Mouse (Mus musculus) CD4-positive naive resting alpha-beta T cell, adult 57 days (primary cell): ENCODE results near the gene Odf3b. TPM values are rescaled to one million over a fixed set of nuclear protein-coding genes. Genes with fewer than 3 reads are reported as not detected.

Source experiments
- total RNA-seq: library from RNA; stranded (reverse); gene quantifications from one replicate; pipeline ENCODE4 v1.2.4, GENCODE M21; 2023

The Odf3b gene
- total RNA-seq: 1.7 TPM

DNA sequence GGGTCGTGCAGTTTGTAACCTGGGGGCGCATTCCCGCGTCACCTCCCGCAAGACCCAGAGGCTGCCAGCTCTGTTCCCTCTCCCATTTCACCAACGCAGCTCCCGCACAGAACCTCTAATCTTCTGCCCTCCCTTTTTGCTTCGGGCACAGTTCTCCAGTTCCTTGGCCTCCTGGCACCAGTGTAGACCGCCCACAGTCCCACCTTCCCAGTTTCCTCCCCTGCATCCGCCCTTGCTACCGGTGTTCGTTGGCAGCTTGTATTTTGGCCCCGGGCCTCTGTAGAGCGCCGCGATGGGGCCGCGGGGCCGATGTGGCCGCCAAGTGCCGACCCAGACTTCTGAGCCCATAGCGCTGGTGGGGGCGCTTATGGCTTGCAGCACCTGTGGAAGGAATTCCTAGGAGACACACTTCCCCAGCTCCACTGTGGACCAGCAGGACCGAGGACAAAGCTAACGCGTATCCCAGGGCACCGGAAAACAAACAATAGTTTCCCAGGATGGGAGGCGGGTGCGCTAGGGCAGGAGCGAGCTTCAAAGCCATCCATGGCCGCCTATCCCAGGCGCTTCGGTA is at the start of gene Odf3b:
Odf3b (minus strand) TSS at position 452 of the 571 bp plus-strand sequence.

DNA sequence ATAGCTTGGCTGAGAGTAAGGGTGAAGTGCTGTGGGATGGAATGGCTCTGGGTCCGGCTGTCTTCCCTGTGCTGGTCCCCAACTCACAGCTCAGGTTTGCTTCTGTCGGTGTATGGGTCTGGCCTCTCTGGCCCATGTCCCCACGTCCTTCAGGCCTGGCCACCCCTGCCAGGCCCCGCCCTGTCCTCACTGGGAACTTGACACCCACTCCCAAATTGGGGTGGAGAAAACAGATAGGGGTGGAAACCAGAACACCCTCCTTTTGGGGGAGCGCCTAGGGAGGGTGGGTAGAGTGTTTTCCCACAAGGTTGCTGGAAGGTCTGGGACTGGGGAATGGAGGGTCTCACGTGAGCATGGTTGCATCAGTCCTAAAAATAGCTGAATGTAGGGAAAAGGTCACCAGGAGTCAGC is 46.6 kb upstream of the Odf3b start, which contains the start of gene Cpt1b:
Cpt1b (minus strand) TSS at position 153 of the 411 bp plus-strand sequence.

DNA sequence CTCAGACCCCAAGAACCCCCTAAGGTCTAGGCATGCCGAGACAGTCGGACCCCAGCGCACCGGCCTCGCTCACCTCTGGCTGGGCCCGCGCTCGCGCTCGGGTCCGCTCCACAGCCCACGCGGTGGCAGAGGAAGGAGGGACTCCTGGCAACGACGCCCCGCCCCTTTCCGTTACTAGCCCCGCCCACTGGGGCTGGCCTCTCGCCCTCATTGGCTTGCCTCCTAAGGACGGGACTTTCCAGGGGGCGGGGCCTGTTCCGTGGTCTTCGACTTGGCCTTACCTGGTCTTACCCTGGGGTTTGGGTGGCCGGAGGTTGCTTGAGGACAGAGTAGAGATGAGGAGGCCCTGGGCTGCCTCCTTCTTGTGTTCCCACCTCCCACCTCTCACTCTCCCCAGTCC is 31.0 kb upstream of the Odf3b start, which contains the start of gene Syce3:
Syce3 (minus strand) TSS at position 386 of the 400 bp plus-strand sequence.

DNA sequence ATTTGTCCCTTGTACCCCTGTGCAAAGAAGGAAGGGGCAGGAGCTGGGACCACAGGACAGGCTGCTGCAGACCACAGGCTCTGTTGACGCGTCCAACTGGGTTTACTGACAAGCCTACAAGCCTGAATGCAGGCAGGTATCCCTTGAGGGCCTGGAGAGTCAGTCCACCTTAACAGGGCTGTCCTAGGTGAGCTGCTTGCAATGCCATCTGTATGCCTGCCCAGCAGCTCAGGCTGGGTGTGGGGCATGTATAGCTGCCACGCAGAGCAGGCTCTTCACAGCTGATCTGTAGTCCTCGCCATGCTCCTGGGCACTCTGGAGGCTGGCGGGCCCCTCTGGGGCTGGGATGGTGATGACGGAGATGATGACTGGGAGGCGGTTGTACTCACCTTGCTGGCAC is 5.5 kb upstream of the Odf3b start, which contains the start of gene Klhdc7b:
Klhdc7b (plus strand) TSS at position 301 of the 400 bp plus-strand sequence.

DNA sequence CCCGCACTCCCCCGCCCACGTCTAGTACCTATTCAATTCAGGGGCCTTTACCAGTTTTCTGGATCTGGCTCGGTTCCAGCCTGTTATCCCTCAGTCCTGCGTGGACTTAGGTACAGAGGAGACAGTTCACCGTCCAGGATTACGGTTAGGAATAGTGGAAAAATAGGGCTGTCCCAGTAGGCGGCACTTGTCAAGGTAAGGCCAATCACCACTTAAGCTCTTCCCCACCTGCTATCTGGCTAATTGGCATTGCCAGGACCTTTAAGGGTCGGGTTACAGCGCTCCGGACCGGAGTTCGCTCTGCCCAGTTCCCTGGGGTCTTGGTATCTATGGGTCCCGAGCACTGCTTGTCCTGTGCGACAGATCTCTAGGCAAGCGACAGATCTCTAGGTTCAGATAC is 2.1 kb downstream of the Odf3b start, which contains the start of gene Tymp:
Tymp (minus strand) TSS at position 83 of the 400 bp plus-strand sequence.

DNA sequence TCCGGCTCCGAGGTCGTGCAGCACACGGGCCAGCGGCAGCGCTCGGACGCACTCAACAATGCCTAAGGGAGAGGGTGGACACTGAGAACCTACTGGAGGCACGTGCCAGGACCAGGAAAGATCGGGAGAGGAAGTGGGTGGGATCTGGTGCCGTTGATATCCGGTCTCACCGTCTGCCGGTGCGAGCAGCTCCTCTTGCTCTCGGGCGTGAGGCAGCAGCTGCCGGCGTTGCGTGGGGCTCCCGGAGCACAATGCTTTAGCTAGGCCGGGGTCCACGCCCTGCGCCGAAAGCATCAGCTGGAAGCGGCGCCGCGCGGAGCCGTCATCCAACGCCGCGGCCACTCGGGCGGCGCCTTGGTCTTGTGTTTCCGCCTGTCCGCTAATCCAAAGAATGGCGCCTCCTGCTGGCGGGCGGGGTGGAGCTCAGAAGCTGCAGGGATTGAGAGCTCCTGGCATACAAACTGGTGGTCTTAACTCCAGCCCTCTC is 5.3 kb downstream of the Odf3b start, which contains the start of gene Sco2:
Sco2 (minus strand) TSS at position 85 of the 487 bp plus-strand sequence.

DNA sequence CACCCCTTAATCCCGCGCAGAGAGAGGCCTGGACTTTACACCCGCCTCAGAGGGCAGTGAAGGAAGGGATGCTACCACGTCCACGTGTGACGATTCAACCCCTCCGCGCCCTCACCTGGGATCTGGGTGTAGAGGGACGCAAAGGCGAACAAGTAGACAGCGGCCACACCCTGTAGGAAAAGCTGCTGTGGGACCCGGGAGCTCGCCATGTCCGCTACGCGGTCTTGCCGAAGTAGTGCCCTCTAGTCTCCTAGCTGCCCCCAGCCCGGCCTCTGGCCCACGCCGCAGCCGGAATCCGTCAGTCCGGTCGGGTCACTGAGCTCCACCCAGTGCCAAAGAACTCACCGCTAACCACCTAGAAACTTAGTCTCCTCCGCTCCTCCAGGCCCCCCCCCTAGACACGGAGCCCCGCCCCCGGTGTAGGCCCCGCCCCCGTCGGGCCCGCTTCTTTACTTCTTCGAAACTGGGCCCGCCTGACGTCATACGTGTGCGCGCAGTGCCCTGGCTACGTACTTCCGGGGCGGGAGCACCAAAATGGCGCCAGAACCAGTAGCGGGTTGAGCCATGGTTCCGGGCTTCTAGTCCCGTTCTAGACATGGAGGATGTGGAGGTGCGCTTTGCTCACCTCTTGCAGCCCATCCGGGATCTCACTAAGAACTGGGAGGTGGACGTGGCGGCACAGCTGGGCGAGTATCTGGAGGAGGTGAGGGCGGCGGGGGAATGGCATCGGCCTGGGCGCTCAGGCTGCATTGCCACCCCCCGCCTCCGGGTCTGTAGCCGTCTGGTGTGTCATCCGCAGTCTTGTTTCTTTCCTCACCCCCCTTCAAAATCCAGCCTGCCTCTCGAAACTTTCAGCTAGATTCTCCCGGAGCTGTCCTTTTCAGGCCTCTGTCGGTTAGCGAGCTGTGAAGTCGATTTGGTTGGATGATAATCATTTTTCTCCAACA is 23.6 kb downstream of the Odf3b start, which contains the start of the genes Lmf2 and Ncaph2:
Lmf2 (minus strand) TSS at position 419 of the 947 bp plus-strand sequence.
Ncaph2 (plus strand) TSS at position 479 of the 947 bp plus-strand sequence.

DNA sequence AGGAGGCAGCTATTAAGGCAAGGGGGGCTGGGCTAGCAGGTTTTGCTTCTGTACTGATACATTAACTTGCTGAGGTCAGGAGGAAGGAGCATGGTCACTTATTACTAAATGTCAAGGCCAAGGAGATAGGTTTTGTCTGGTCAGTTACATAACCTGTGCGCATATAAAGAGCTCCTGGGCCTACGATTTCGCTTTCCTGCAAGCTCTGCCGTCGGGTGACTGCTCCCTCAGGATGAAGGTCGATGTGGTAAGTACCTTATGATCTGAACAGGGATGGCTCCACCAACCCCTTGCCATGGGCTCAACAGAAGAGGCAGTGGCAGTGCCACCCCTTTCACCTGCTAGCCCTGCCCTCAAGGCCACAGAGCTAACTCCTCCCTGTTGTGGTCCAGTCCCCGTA is 44.8 kb downstream of the Odf3b start, which contains the start of gene Miox:
Miox (plus strand) TSS at position 128 of the 400 bp plus-strand sequence.

Other genes with a start within 250 kb of the Odf3b start
- 3.4 TPM for gene Mapk12, start 238.6 kb downstream of the Odf3b start, total RNA-seq
- gene Mapk11, start 229.7 kb downstream of the Odf3b start, total RNA-seq: 29.8 TPM
- 2.9 TPM for gene Plxnb2, start 198.5 kb downstream of the Odf3b start, total RNA-seq
- gene Dennd6b, start 182.8 kb downstream of the Odf3b start, total RNA-seq: 24.3 TPM
- gene Ppp6r2, start 167.7 kb downstream of the Odf3b start, total RNA-seq: 42.9 TPM
- 416 TPM for gene Sbf1, start 64.0 kb downstream of the Odf3b start, total RNA-seq
- not detected for gene Adm2, start 56.6 kb downstream of the Odf3b start, total RNA-seq
- not detected for gene Miox, start 44.9 kb downstream of the Odf3b start, total RNA-seq
- gene Lmf2, start 23.6 kb downstream of the Odf3b start, total RNA-seq: 52.1 TPM
- gene Ncaph2, start 23.6 kb downstream of the Odf3b start, total RNA-seq: 133 TPM
- gene Sco2, start 5.4 kb downstream of the Odf3b start, total RNA-seq: 18.3 TPM
- gene Tymp, start 2.2 kb downstream of the Odf3b start, total RNA-seq: 0.50 TPM
- gene Klhdc7b, start 5.6 kb upstream of the Odf3b start, total RNA-seq: not detected
- not detected for gene Syce3, start 31.2 kb upstream of the Odf3b start, total RNA-seq
- 2.2 TPM for gene Cpt1b, start 46.6 kb upstream of the Odf3b start, total RNA-seq
- gene C730034F03Rik, start 50.3 kb upstream of the Odf3b start, total RNA-seq: 9.0 TPM
- gene Gm44502, start 50.4 kb upstream of the Odf3b start, total RNA-seq: 2.9 TPM
- gene Chkb, start 50.6 kb upstream of the Odf3b start, total RNA-seq: 194 TPM
- gene Mapk8ip2, start 74.6 kb upstream of the Odf3b start, total RNA-seq: not detected
- gene Arsa, start 98.1 kb upstream of the Odf3b start, total RNA-seq: 13.7 TPM
- gene Shank3, start 120.3 kb upstream of the Odf3b start, total RNA-seq: 1.0 TPM
- not detected for gene Acr, start 189.0 kb upstream of the Odf3b start, total RNA-seq
- gene Rabl2, start 212.6 kb upstream of the Odf3b start, total RNA-seq: 0.68 TPM